Mouse (Mus musculus) brain, embryonic 14.5 days (tissue): ENCODE results near the gene Pgghg.
A peak's percentile ranks its signal among the peaks of the same experiment; 100 is the strongest.

ENCODE experiments used
- CTCF ChIP-seq: fragments of 200-500 bp; IDR thresholded peaks from 2 replicates; pipeline ENCODE4 v1.5.1; 2012; ENCODE audit warnings: inconsistent platforms, mild to moderate bottlenecking, moderate library complexity, borderline replicate concordance; ENCODE audit not compliant: insufficient read depth, insufficient read length; ENCODE audit errors: extremely low read depth
- POLR2A ChIP-seq: fragments of 200-500 bp; IDR thresholded peaks from 2 replicates; pipeline ENCODE4 v1.6.1; 2012; ENCODE audit warnings: mild to moderate bottlenecking, inconsistent platforms, borderline replicate concordance; ENCODE audit not compliant: poor library complexity, insufficient read depth, insufficient read length, severe bottlenecking; ENCODE audit errors: extremely low read depth

DNA sequence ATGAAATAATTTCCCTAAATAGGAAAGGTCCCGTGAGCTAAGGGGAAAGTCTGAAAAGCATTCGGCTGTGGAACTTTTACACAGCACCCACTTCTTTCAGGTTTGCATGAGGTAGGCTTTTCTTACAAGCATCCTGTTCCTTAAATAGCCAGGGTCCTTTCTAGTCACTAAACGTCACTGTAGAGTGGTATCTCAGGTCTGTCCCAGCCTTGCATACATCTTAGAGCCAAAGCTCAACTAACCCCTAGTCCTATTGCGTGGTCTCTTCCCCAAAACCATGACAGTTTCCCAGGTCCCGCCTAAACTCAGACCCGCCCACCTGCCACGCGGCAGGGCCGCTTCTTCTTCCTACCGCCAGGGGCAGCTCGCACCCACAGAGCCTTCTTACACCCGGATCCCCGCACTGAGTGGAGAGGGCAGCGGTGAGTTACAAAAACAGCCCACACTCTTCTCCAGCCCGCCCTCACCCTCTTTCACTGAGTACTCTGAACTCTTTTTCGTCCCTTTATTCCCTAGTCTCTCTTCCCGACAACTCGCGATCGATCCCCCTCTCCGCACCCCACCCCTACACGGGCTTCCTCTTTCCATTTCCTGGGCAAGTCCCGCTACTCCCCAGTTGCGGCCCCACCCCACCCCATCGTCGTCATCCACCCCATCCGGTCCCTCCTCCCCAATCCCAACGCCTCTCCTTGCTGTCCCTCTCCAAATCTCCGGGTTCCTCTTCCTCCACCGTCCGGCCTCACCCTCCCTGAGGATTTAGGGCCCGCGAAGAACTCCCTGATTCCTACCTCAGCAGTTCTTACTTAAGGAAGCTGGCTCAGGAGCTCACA is at the start of gene Pgghg:
- TF ChIP-seq CTCF (peak; percentile 91), POLR2A (no peak)
